Mouse (Mus musculus) embryo, embryonic 10 days (tissue): ENCODE measurements around the gene Abl1.

ENCODE experiments used
- DNase-seq: peaks from one replicate; pipeline ENCODE4 v3.0.0-alpha.2; 2015; ENCODE audit warnings: low spot score

Gene Abl1

DNA sequence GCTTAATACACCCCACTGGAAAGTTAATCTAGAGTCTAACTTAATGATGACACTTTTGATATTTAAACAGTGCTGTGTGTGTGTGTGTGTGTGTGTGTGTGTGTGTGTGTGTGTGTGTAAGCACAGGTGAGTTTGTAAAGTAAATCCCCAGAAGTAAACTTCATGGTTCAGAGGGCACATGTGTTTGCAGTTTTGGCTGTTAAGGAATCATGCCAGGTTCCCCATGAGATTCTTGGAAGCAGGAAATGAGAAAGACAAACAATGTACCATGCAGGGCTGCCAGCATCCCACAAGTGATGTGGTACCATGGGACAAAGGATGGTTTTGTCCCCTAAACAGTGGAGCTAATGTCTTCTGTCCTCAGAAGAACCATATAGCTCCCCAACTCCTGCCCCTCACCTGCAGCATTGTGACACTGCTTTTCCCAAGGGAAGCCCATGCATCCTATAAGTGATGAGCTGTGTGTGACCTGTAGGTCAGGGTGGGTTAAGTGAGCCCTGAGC is 57.6 kb downstream of the Abl1 start:
- peak; percentile 48 for DNase-seq

DNA sequence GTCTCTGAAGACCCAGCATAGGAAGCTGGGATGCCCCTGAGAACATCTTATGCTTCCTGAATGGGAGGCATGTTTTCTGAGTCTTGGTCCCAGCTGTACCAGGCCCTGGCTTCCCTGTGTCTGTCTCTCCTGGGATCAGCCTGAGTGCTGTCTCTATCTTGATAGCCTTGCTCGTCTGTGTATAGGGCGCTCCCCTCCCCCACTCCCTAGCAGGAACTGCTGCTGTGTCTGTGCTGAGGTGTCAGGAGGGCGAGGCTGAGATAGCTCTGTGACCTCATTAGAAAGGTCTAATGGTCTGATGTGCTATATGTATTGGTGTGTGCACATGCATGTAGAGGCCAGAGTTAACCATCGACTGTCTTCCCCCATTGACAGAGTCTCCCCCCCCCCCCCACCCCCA is 58.7 kb downstream of the Abl1 start:
- no peak for DNase-seq

DNA sequence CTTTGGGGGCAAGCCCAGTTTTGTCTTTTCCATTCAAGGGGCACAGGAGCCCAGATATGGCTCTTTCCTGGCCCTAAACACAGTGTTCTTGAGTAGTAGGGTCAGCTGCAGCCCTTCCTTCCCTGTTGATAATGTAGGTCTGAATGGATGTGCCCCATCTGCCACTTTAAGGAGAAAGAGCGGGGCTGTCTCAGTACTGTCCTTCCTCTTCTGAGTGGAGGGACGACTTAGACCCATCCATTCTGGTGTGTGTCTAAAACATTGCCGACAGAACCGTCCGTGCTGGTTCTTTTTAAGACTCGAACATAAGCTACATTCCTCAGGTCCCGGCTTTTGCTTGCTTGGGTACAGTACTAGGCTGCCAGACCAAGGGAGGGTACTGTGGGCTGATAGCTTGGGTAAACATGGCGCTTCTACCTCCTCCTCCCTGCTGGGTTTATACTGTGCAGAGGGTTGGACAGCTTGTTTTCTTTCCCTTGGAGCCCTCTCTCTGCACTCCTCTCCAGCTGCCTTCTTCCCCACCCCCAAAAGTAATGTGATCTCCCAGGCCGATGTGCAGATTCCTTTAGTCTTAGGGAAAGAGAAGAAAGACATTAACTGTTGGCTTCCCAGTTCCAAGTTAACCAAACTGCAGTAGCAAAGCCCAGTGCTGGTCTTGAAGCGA is 61.0 kb downstream of the Abl1 start:
- peak; percentile 81 for DNase-seq

DNA sequence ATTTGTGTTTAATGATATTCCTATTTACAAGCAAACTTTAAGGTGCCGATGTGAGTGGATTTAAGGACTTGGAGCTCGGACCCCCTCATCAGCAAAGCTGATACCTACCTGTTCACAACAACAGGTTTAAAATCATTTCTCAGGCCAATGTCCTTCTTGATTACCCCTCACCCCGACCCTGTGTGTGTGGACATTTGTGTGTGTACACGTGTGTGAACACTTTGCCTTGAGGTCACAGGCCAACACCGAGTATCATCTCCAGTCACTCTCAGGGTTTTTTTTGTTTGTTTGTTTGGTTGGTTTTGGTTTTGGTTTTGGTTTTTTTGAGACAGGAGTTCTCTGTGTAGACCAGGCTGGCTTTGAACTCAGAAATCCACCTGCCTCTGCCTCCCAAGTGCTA is 62.0 kb downstream of the Abl1 start:
- no peak for DNase-seq

DNA sequence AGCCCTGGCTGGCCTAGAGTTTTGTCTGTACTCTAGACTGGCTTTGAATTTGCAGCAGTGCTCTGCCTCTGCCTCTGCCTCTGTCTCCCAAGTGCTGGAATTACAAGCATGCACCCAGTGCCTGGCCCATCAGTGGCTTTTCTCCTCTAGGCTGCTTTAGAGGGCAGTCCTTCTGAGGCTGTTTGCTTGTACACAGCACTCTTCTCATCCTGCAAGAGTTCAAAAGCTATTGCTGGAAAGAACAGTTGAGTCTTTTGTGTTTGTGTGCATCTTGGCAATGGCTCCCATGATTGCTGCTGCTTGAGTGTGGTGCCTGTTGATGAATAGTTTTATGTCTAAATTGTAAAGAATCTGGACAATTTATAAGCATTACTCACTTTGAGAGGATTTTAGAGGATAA is 69.3 kb downstream of the Abl1 start:
- DNase-seq = no peak

DNA sequence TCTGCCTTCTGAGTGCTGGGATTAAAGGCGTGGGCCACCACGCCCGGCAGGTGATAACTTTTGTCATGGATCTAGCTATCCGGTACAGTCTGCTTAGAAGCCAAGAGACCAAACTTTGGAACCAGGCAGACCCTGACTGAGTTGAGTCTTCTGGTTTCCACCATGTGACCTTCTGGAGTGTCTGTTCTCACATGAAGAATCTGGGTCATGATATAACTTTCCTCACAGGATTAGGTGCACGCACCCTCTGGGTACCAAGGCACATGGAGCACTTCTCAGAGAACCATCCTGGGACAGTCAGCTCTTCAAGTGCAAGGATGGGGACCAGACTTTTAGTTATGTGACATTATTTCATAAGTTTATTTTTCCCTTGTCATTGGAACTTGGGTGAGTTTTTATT is 70.8 kb downstream of the Abl1 start:
- no peak for DNase-seq

DNA sequence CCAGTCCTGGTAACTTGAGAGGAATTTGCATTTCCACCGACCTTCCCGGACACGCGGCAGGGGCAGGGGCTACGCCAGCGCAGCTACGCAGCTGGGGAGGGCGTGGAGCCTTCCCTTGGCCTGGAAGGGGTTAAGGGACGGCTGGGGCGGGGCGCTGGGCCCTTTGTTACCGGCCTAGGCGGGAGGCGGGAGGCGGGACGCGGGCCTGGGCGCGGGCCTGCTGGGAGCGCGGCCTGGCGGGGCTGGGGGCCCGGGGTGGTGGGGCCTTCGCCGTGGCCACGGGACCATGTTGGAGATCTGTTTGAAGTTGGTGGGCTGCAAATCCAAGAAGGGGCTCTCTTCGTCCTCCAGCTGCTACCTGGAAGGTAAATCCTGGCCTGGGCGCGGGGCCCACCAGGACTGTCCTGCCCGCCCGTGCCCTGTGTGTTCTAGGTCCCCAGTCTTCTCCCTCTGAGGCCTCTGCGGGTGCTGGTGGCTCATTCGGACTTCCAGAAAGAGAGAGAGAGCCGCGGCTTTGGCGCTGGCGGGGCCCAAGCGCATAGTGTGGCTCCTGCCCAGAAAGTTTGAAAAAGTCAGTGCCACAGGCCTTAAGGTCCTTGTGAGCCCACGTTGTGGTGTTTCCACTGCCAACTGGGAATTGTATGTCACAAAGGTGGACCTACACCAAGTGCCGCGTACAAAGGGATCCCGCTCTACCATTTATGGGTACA is 71.7 kb downstream of the Abl1 start:
- DNase-seq = peak; percentile 94

DNA sequence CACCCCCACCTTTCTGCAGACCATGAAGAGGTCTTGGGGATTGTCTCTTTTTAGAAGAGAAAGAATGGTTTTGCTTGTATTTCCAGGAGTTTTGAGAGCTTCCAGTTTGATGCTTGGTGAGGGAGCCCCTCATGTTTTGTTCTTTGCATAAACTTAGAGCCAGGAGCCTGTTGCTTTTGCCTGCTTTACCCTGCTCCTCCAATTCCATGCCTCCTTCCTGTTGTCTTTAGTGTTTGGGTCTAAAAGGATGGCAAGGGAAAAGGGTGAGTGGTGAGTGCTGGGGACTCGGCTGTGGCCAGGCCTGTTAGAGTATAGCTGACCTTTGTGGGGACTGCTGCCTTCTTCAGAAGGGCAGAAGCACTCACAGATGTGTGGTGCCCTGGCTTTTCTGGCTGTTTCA is 72.3 kb downstream of the Abl1 start:
- no peak for DNase-seq

DNA sequence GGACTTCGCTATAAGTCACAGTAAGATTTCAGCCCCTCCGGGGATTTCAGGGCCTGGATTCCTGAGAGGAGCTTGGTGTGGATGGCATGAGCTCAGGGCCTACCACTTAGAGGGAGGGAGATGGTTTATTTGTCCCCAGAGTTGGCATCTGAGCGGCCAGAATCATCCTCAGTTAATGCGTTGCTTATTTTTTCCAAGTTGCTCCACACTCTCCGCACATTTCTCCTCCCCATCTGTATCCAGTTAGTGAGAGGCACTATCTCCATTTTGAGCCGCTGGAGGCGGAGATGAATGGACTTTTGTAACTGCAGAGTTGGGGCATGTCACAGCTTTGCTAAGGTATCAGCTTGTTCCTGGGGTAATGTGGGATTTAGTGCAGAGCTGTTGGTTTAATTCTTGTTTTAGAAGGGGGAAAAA is 72.9 kb downstream of the Abl1 start:
- peak; percentile 53 for DNase-seq

DNA sequence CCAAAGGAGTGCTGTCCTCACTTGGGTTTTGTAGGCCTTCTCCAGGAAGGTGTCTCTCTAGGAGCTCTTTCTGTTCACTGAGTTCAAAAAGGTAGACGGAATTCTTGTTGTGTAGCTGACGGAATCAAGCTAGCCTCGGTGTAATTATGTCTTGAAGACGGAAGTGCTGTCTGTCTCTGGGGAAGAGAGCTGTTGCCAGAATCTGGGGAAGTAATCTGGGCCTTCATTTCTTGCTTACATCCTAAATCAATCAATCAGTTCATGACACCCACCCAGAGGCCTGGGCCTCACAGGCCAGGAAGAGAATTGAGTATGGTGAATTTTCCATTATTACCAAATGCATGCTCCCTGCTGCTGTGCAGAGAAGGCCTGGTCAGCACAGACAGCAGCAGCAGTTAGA is 73.4 kb downstream of the Abl1 start:
- peak; percentile 57 for DNase-seq

DNA sequence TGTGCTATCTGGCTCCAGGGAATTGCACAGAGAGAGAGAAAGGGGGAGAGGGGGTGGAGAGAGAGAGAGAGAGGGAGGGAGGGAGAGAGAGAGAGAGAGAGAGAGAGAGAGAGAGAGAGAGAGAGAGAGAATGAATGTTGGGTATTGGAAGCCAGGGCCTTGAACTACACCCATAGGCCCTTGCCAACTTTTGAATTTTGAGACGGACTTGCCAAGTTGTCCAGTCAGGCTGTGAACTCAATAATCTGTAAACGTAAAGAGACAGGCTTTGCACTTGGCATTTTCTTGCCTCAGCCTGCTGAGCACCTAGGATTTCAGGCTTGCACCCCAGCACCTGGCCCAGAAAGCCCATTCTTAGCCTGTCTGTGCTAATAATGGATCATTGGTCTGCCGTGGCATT is 74.0 kb downstream of the Abl1 start:
- DNase-seq = no peak

DNA sequence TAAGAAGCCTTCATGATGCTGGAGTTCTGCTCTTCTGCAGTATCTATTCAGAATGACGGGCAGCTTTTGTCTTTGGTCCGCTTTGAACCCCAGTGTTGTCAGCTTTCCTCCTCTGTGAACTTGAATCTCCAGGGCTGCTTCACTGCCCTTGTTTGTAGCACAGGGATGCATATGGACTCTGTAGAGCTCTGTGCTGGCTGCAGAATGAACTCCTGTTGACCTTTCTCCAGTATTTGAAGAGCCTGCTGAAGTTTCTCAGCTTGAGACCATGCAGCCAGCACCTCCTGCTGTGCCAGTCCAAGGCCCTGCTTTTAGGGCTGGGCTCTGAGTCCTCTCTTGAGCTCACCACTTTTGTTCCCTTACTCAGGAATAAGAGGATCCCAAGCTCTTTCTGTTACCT is 74.7 kb downstream of the Abl1 start:
- peak; percentile 53 for DNase-seq

DNA sequence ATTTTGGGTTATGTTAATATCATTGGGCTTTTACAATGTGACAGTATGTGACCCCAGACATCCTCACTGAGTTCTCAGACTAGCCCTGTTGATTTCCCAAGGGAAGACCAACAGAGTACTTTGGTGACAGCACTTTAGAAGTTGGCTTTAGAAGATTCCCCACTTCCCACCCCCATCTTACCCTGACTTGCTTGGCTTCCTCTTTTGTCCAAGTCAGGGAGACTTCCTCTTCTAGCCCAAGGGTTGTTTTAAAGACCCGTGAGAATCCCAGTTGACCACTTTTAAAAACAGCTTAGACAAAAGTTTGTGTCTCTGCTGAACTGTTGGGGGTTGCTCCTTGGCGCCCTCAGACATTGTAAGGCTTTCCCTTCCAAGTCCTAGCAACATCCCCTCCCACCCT is 75.1 kb downstream of the Abl1 start:
- DNase-seq = no peak

DNA sequence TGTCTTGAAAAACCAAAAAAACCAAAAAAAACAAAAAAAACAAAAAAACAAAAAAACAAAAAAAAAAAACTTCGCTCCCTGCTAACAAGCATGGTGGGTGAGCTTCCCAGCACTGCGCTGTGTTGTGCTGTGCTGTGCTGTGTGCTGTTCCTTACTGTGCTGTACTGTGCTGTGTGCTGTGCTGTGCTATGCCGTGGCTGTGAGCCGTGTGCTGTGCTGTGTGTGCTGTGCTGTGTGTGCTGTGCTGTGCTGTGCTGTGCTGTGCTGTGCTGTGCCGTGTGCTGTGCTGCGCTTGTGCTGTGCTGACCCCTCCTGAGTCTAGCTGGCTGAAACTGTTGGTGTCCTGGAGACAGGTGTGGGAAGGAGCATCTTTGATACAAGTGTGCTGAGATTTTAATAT is 78.9 kb downstream of the Abl1 start:
- DNase-seq = no peak

DNA sequence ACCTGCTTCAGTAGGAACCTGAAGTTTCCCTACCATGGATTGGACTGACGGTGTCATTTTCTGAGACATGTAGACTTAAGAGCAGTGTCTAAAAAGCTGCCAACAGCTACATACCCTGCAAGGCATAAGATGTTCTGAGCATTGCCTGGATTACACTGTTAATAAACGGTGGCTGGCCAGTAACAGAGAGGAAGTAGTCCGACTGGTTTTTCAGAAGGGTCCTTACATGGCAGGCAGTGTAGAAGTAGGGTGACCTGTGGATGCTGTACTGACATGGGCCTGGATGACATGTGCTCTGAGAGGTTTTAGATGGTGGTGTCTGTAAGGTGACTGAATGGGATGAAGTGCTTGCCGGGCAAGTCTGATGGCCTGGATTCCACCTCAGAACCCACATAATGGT is 79.6 kb downstream of the Abl1 start:
- no peak for DNase-seq

DNA sequence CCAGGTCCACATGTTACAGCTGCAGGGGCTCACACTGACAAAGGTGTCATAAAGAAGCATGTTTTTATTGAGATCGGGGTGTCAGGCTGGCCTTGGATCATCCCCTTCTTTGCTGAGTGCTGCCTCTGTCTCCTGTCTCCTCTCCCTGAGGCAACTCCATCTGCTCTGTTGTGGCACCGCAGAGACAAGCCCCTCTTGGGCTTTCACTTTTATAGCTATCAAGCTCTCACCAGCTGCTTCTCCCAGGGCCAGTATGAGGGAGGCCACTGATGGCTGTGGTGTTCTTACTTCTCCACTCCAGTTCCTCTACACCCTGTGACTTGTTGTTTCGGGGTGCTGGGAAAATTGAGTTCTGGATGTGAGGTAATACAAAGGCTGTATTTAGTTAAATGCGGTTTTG is 80.9 kb downstream of the Abl1 start:
- no peak for DNase-seq

DNA sequence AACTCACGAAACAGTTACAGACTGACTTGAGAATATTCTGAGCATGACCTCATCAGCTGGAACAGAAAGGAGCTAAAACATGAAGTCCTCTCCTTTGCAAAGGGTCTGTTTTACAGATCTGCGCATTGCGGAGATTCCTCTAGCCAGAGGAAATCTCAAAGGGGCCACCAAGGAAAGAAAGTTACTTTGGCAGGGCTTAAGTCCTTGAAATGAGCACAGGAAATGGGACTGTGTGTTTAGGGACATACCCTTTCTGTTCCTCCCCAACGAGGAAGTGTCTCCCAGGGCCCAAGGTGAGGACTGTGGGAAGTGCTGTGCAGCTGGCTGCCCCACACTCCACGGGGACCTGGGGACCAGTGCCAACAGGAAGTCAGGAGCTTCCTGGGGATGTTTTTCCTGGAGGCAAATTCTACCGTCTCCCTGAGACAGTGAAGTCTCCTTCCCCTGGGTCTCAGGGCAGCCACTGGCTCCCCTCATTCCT is 81.5 kb downstream of the Abl1 start:
- DNase-seq = no peak

DNA sequence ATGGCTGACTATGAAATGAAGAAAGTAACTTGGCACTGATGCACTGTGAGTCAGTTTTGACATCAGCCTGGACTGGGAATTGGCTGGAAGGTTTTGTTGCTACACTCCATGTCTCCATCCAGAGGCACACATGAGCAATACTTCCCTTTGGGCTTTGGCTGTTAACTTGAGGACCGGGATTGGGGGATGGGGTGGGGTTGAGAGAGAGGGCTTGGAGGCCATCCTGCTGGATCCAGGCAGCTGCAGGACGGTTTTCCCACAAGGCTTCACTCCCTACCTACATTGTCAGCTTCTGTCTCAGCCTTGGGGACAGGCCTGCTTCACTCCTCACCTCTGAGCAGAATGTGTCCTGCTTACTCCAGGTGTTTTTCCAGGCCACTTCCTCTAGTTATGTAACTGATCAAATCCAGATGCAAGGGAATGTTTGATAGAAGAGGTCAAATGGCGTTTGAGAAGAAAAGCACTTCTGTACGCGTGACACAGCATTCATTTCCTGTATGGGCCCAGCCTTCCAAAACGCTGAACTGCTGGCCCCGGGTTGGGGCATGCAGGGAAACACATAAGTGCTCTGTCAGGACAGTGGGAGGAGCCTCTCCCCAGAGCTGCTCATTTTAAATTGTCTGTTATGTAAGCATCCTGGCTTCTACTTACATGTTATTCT is 82.7 kb downstream of the Abl1 start:
- peak; percentile 73 for DNase-seq

DNA sequence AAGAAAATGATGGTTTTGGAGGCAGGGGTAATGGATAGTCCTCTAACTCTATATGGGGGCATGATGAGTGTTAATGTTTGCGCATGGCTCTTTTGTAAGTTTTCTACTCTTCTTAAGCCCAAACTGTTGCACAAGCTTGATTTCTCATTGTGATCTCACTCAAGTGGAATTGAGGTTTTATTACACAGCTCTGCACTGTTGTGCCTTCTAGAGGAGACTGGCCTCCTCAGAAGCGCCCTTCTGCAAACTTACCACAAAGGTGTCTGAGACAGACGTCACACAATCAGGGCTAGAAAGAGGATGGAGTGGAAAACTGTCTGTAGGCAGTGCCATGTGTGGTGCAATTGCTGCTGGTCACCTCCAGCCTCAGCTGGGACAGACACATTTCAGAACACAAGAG is 88.3 kb downstream of the Abl1 start:
- DNase-seq = no peak

DNA sequence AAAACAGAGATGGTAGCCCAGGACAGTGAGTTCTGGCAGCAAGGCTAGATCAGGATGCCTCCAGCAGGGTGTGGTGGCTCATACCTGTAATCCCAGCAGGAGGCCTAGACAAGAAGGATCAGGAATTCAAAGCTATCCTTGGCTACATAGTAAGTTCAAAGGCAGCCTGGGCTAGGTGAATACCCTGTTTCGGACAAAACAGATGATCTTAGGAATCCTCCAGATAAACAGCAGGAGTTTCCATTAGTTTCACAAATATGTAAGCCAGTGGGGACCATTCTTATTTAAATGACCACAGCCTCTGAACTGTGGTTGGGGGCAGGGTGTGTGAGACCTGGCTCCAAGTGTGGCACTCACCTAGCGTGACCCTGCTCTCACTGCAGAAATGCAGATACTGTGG is 91.1 kb downstream of the Abl1 start:
- DNase-seq = no peak

DNA sequence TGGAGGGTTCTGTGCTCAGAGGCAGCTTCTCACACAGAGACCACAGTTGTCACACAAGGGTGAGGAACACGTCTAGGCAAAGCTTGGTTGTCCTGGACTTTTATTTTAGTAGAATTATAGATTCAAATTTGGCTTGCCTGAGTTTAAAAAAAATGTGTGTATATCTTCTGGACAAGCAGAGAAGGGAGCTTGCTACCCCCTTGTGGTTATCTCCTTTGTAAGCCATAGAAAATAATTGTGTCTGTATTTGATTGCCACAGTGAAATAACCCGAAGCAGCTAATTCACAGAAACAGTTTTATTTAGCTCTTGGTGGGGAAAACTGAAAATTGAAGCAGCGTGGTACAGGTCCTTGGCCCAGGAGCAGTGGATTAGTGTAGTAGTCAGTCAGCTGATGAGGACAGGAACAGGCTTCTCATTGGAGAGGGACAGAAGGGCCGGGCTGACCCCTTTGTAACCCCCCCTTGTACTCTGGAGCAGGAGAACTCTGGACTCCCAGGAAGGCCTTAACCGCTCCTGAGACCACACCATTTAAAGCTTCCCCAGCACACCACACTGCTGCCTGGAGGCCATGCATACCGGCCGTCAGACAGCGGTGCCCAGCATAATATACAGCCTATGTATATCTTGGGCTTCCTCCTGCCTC is 94.9 kb downstream of the Abl1 start:
- DNase-seq = no peak

DNA sequence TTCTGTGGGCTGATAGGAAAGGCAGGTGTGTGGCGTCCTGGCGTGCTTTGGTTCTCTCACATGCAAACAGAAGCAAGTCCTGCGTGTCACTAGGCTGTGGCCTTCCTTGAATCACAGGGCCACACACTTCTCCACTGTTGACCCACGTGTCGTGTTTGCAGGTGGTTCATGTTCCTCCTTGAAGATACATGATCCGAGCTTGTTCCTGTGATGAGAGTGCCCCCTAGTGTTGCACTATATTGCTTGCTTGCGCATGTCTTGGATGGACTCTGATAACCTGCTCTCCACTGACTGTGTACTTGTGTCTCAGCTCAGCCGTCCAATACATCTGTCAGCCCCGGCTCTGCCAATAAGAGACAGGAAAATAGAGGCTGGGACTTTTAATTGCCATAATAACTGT is 96.9 kb downstream of the Abl1 start:
- peak; percentile 92 for DNase-seq

DNA sequence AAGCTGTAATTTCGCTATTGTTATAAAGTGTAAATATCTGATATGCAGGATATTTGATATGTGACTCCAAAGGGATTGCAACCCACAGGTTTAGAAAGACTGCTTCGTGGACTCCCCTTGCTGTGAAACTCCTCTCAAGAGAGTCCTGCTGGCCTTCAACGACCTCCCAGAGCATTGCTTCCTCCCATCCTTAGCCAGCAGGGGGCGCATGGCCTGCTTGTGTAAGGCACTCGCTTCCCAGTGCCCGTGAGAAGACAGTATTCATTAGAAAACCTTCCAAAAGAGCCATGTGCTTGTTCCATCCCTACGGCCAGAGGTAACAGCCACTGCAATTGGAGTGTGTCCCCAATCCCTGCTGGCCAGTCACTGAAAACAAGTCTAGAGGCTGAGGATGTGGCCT is 98.9 kb downstream of the Abl1 start:
- peak; percentile 95 for DNase-seq
